Mouse (Mus musculus): ENCODE results near the gene Gcnt3. TPM values are rescaled to one million over a fixed set of nuclear protein-coding genes. Genes with fewer than 3 reads are reported as not detected.

Gcnt3 gene
- polyA plus RNA-seq, 1 experiment = not detected

DNA sequence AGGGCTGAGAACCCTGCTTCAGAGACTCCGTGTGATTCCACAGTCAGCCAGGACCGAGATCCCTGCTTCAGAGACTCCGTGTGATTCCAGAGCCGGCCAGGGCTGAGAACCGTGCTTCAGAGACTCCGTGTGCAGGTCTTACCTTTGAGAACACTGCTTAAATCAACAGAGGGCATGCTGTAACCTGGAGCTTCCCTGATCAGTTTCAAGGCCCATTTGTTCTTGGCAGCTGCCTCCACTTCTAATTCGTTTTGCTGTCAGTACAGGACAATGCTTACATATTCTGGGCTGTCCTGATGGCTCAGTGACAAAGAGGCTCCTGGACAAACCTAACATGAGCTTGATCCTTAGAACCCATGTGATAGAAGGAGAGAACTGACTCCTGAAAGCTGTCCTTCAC, 39.3 kb upstream of the Gcnt3 start:
- H3K36me3 ChIP-seq (ENCODE audit: control insufficient read depth) = no peaks in the 10 kb centered on the region
- TF ChIP-seq GATA1 (IDR thresholded peaks at IDR 0.05; ENCODE audit: low read length) (no peak), TAL1 (IDR thresholded peaks at IDR 0.05; ENCODE audit: low read length) (no peak)
- H3K9me3 ChIP-seq (ENCODE audit: control insufficient read depth, low read length) = no peaks in the 10 kb centered on the region
- no peaks in the 10 kb centered on the region for H3K27me3 ChIP-seq (ENCODE audit: control insufficient read depth)
- peaks cover 10% of the 10 kb centered on the region for H3K4me1 ChIP-seq (ENCODE audit: control insufficient read depth)
- no peak overlapping the region for H3K4me3 ChIP-seq (replicated peaks)

DNA sequence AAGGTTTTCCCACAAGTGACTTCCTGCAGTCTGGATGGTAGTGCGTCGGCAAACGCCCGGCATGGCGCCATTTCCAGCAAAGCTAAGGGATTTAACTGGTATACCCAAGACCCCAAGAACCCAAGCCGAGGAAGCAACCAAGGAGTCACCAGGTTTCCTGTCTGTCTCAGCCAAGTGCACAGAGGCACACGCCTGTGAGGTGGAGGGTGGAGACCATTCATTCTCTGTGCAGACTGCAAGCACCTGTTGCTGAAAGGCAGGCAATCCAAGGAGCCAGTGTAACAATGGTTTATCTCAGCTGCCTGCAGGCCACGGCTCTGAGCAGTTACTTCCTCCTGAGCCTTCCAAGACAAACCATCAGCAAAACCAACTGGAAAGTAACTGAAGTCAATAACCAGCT, 34.5 kb upstream of the Gcnt3 start:
- no peak for TF ChIP-seq TAL1 (IDR thresholded peaks at IDR 0.05; ENCODE audit: low read length)
- Histone ChIP-seq H3K27me3 (ENCODE audit: control insufficient read depth) (no peaks in the 10 kb centered on the region), H3K9me3 (ENCODE audit: control insufficient read depth, low read length) (no peaks in the 10 kb centered on the region)

DNA sequence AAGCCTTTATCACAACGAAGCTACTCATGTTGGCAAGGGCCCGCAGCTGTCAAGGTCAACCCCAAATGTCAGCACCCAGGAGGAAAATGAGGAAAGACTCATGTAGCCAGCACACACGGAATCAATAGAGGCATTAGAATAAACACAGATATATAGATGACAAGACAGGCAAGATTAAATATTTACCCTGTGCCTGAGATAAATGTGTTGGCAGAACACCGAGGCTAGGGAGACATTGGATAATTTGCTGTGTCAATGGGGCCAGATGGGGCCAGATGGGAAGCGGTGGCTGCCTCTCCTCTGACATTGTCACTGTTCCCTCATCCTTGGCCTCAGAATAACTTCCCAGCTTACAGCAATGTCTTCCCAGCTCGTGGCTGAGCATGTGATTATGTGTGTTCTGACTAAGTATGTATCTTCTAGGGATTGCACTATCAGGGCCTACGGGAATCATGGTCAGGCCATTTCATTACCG, 32.1 kb upstream of the Gcnt3 start:
- no peak overlapping the region for H3K4me3 ChIP-seq (replicated peaks)
- H3K36me3 ChIP-seq (ENCODE audit: control insufficient read depth) = no peaks in the 10 kb centered on the region
- no peak for TF ChIP-seq GATA1 (IDR thresholded peaks at IDR 0.05; ENCODE audit: low read length)
- no peak for TF ChIP-seq TAL1 (IDR thresholded peaks at IDR 0.05; ENCODE audit: low read length)
- H3K4me1 ChIP-seq (ENCODE audit: control insufficient read depth) = peaks cover 7% of the 10 kb centered on the region
- H3K27me3 ChIP-seq (ENCODE audit: control insufficient read depth) = no peaks in the 10 kb centered on the region
- no peaks in the 10 kb centered on the region for H3K9me3 ChIP-seq (ENCODE audit: control insufficient read depth, low read length)

More for the DNA sequence above, 34.5 kb upstream of the Gcnt3 start:
- Histone ChIP-seq H3K4me3 (replicated peaks) (no peak overlapping the region), H3K4me1 (ENCODE audit: control insufficient read depth) (peaks cover 7% of the 10 kb centered on the region), H3K36me3 (ENCODE audit: control insufficient read depth) (no peaks in the 10 kb centered on the region)

DNA sequence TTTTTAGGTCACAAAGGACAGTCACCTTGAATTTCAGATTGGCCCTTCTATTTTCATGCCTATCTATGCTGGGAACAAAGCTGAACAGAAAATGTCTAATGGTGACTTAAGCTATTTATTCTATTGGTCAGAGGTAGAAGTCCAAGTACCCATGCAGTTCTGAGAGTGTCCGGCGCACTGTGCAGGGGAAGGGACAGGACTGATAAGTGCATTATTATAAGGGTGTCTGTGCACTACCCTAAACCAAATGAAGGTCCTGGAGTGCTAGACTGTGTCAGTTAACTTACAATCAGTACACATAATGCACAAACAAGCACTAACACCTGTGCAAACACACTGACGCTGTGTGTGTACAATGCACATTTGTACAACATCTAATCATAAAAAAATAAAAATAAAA, 29.6 kb upstream of the Gcnt3 start:
- TF ChIP-seq GATA1 (IDR thresholded peaks at IDR 0.05; ENCODE audit: low read length) = no peak
- no peak for TF ChIP-seq TAL1 (IDR thresholded peaks at IDR 0.05; ENCODE audit: low read length)
- H3K4me3 ChIP-seq (replicated peaks) = no peak overlapping the region
- no peaks in the 10 kb centered on the region for H3K4me1 ChIP-seq (ENCODE audit: control insufficient read depth)
- H3K36me3 ChIP-seq (ENCODE audit: control insufficient read depth) = no peaks in the 10 kb centered on the region
- no peaks in the 10 kb centered on the region for H3K9me3 ChIP-seq (ENCODE audit: control insufficient read depth, low read length)
- no peaks in the 10 kb centered on the region for H3K27me3 ChIP-seq (ENCODE audit: control insufficient read depth)

DNA sequence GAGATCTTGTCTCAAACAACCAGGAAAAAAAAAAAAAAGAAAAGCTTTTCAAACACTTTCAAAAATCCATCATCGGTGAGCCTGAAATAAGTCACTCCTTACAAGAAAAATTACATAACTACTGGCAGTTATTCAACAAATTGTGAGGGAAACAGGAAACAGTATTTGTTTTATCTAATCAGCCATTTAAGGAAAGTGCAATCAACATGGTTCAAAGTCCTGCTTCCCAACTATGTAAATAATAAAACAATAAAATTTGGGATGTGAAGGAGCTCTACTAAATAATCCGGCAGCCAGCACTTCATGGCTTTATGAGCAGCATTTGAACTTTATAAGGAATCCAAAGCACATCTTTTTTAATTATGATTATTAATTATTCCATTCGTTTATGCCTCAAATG, 24.1 kb upstream of the Gcnt3 start:
- no peaks in the 10 kb centered on the region for H3K4me1 ChIP-seq (ENCODE audit: control insufficient read depth)
- no peaks in the 10 kb centered on the region for H3K36me3 ChIP-seq (ENCODE audit: control insufficient read depth)
- H3K4me3 ChIP-seq (replicated peaks) = no peak overlapping the region
- H3K27me3 ChIP-seq (ENCODE audit: control insufficient read depth) = no peaks in the 10 kb centered on the region
- no peaks in the 10 kb centered on the region for H3K9me3 ChIP-seq (ENCODE audit: control insufficient read depth, low read length)
- TF ChIP-seq GATA1 (IDR thresholded peaks at IDR 0.05; ENCODE audit: low read length) (no peak), TAL1 (IDR thresholded peaks at IDR 0.05; ENCODE audit: low read length) (no peak)

DNA sequence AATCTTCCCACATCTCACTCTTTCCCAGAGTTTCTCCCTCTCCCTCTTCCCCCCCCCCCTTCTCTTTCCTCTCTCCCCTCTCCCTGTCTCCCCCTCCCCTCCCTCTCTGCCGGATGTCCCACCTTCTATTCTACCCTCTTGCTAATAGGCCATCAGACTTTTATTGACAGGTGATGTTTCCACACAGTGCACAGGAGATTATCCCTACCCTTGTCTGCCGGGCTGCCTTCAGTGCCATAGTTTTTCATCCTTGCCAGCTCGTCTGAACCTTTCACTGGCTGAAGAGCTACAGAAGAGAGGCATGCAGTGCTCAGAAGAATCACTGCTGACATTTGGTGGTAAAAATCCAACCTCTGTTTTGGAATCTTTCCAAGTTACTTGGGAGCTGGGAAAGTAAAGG, 15.5 kb upstream of the Gcnt3 start:
- TF ChIP-seq TAL1 (IDR thresholded peaks at IDR 0.05; ENCODE audit: low read length) (no peak), GATA1 (IDR thresholded peaks at IDR 0.05; ENCODE audit: low read length) (no peak)
- H3K4me1 ChIP-seq (ENCODE audit: control insufficient read depth) = no peaks in the 10 kb centered on the region
- H3K9me3 ChIP-seq (ENCODE audit: control insufficient read depth, low read length) = peaks cover 3% of the 10 kb centered on the region
- H3K27me3 ChIP-seq (ENCODE audit: control insufficient read depth) = no peaks in the 10 kb centered on the region
- H3K36me3 ChIP-seq (ENCODE audit: control insufficient read depth) = no peaks in the 10 kb centered on the region
- H3K4me3 ChIP-seq (replicated peaks) = no peak overlapping the region

DNA sequence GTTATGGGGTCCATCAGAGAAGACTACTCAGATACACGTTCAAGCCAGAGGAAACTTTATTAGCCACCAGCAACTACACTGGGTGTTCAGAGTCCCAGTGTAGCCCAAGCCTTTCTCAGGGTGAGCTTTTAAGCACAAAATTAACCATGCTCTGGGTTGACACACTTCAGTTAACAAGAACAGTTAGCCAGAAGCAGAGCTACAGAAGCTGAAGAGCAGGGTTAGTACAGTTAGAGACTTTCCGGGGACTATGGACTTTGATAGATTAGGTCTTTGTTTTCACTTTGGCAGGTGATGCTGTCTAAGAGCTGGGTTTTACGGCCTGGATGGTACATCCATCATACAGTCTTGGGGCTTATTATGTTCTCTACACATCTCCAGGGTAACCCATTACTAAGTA, 14.8 kb upstream of the Gcnt3 start:
- no peaks in the 10 kb centered on the region for H3K36me3 ChIP-seq (ENCODE audit: control insufficient read depth)
- H3K9me3 ChIP-seq (ENCODE audit: control insufficient read depth, low read length) = peaks cover 3% of the 10 kb centered on the region
- no peak for TF ChIP-seq TAL1 (IDR thresholded peaks at IDR 0.05; ENCODE audit: low read length)
- no peak for TF ChIP-seq GATA1 (IDR thresholded peaks at IDR 0.05; ENCODE audit: low read length)
- H3K4me3 ChIP-seq (replicated peaks) = no peak overlapping the region
- H3K4me1 ChIP-seq (ENCODE audit: control insufficient read depth) = no peaks in the 10 kb centered on the region; the same call in 1 of the 2 replicates
- no peaks in the 10 kb centered on the region for H3K27me3 ChIP-seq (ENCODE audit: control insufficient read depth)

DNA sequence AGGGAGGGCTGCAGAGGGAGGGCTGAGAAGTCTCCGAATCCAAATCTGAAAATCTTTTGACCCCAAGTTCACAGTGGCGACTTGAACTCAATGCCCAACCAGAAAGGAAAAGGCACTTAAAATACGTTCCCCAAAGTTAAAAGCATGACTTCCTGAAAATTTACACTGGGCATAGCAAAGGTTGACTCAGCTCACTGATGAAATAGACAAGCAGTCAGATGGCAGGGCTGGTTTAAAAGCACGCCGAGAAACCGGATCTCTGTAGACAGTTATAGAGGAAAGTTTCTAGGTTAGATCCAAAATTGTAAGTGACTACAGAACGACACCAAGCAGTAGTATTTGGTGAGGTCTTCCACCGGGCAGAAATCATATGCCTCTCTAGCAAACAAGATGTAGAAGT, 12.0 kb upstream of the Gcnt3 start:
- Histone ChIP-seq H3K36me3 (ENCODE audit: control insufficient read depth) (no peaks in the 10 kb centered on the region), H3K9me3 (ENCODE audit: control insufficient read depth, low read length) (no peaks in the 10 kb centered on the region), H3K4me3 (replicated peaks) (no peak overlapping the region), H3K27me3 (ENCODE audit: control insufficient read depth) (no peaks in the 10 kb centered on the region), H3K4me1 (ENCODE audit: control insufficient read depth) (peaks cover 26% of the 10 kb centered on the region)
- TF ChIP-seq GATA1 (IDR thresholded peaks at IDR 0.05; ENCODE audit: low read length) (no peak), TAL1 (IDR thresholded peaks at IDR 0.05; ENCODE audit: low read length) (no peak)

DNA sequence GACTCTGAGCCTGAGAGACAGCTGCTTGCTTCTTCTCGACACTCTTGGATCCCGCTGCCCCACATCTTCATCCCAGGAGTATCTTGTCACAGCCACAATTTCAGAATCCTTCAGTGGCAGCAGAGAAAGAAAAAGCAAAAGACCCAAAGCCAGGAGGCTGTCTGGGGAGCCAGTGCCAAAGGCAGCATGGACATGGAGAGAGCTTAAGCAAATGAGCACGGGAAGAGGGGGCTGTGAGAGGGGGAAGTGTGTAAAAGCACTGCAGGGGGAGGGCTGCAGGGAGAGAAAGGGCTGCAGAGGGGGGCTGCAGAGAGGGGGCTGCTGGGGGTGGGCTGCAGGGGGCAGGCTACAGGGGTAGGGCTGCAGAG, 11.5 kb upstream of the Gcnt3 start:
- Histone ChIP-seq H3K9me3 (ENCODE audit: control insufficient read depth, low read length) (no peaks in the 10 kb centered on the region), H3K4me3 (replicated peaks) (no peak overlapping the region), H3K27me3 (ENCODE audit: control insufficient read depth) (no peaks in the 10 kb centered on the region), H3K36me3 (ENCODE audit: control insufficient read depth) (no peaks in the 10 kb centered on the region), H3K4me1 (ENCODE audit: control insufficient read depth) (peaks cover 30% of the 10 kb centered on the region)
- no peak for TF ChIP-seq TAL1 (IDR thresholded peaks at IDR 0.05; ENCODE audit: low read length)
- TF ChIP-seq GATA1 (IDR thresholded peaks at IDR 0.05; ENCODE audit: low read length) = no peak

DNA sequence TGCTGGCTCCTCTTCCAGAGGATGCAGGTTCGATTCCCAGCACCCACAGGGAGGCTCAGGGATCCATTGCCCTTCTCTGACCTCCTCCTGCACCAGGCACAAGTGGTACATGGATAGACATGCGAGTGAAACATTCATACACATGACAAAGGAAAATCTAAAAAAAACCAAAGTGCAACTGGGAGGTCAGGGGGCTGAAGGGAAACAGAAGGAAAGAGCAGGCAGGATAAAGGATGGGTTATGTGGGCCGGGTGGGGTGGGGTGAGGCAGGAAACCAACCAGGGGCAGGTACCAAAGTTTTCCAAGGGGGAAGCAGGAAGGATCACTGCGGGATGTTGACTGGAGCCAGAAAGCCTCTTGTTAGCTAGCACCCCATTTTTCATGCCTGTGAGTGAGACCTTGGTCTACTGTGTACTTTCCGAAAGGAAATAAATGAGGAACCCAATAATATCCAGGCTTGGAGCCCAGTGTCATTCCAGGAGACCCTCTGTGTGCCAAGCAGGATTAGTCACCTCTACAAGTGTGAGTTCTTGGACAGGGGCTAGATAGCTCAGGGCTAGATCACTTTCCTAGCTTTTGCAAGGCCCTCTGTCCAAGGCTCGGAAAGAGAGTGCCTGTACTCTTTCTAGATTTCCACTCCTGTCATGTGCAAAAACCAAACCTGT, 11.0 kb upstream of the Gcnt3 start:
- Histone ChIP-seq H3K27me3 (ENCODE audit: control insufficient read depth) (no peaks in the 10 kb centered on the region), H3K9me3 (ENCODE audit: control insufficient read depth, low read length) (no peaks in the 10 kb centered on the region), H3K4me3 (replicated peaks) (no peak overlapping the region), H3K4me1 (ENCODE audit: control insufficient read depth) (peaks cover 35% of the 10 kb centered on the region), H3K36me3 (ENCODE audit: control insufficient read depth) (no peaks in the 10 kb centered on the region)
- TF ChIP-seq TAL1 (IDR thresholded peaks at IDR 0.05; ENCODE audit: low read length) (no peak), GATA1 (IDR thresholded peaks at IDR 0.05; ENCODE audit: low read length) (no peak)

All from erythroblast, embryonic 14.5 days (primary cell).